Mouse (Mus musculus) regulatory T cell (primary cell): ENCODE measurements at regions not wholly inside any gene's neighbourhood (a gene's known extent, or its start where the extent isn't known, plus 50 kb on each side); places are given as distances from the start of the nearest gene placed in this dataset.
"Not testable (repeated sequence)": the region's sequence is repeated elsewhere in the genome, so short reads cannot be mapped to it uniquely, and the experiment has no call there.

Source experiments
- in situ Hi-C: fragments of 300-600 bp; cut with MboI, MseI; formaldehyde crosslinking; loops from one replicate; pipeline ENCODE4 v1.15.1; 2025; ENCODE audit warnings: high pct_unique_total_duplicates

DNA sequence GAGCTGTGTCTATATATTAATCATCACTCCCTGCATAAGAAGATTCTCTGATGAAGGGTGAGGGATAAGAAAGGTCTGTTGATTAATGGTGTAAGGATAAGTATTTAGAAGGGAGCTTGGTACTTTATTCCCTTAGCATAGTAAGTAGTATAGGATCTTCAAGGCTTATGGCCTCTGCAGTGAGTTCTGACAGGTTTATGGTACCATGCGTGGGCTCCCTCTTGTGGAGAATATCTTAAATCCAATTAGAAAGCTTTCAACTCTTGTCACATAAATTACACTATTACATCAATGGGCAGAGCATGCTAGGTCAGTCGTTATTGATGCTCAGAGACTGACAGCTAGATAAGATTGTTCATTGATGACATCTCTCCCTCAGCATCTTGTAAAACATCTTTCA lies 112.7 kb upstream of the Grin3a start:
- in situ Hi-C loops: loop anchor here (10.0 kb wide), 1 partner anchor 117 kb away; no protein-coding TSS in a partner anchor

DNA sequence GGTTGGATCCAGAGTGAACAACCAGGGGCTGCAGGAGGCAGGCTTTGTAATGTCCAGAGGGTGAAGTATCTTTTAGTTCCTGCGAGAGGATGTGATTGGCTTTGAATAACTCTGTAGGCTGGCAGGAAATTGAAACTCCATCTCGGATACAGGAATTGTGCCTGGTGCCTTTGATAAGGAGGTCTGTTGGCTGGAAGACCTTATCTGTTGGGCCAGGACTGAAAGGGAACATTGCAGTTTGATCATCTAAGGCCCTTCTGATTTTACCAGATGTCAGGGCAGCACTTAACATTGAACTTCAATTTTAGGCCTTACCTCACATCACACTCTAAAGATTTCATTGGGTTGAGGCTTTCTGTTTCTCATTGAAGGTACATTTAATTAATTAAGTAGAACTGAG lies 111.3 kb upstream of the Grin3a start:
- in situ Hi-C loops: loop anchor here (10.0 kb wide), 1 partner anchor 118 kb away; no protein-coding TSS in a partner anchor

DNA sequence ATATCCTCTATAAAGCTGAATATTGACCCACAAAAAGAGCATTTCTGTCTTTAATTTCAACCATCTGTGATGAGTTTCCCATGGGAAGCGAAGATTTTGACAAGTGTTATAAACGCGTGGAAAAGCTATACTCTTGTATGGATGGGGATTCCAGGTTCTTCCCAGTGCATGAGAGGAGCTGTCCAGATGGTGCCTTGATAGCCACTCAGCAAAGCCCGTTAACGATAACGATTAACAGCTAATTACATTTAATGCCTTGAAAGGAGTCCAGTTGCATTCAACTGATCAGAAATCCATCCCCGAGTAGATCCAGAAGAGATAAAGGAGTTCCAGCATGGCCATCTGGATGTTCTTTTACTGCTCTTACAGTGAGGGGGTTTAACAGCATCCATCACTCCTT lies 100.8 kb upstream of the Grin3a start:
- in situ Hi-C loops: no loop called here

DNA sequence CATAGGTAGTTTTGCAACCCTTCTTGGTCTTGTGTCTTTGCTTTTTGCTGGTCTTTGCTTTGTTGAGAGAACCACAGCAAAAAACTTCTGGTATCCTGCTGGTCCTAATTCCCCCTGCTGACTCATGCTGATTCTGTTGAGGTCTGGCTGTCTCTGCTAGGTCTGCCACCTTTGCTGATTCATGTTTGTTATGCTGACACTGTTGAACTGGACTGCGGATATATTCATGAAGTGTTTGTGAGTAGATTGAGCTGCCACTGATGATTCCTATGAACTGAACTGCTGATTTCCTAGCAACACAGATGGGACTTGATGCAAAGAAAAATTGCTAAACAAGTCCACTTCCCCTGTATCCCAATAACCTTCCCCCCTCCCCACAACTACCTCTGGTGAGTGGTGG lies 91.9 kb upstream of the Grin3a start:
- in situ Hi-C loops: no loop called here

DNA sequence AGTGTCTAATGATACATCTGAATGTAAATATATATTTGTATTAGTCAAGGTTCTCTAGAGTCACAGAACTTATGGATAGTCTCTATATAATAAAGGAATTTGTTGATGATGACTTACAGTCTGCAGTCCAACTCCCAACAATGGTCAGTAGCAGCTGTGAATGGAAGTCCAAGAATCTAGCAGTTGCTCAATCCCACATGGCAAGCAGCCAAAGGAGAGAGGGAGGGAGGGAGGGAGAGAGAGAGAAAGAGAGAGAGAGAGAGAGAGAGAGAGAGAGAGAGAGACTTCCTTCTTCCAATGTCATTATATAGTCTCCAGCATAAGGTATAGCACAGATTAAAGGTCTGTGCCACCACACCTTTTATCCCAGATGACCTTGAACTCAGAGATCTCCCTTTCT lies 84.1 kb upstream of the Grin3a start:
- in situ Hi-C loops: not testable (repeated sequence)

DNA sequence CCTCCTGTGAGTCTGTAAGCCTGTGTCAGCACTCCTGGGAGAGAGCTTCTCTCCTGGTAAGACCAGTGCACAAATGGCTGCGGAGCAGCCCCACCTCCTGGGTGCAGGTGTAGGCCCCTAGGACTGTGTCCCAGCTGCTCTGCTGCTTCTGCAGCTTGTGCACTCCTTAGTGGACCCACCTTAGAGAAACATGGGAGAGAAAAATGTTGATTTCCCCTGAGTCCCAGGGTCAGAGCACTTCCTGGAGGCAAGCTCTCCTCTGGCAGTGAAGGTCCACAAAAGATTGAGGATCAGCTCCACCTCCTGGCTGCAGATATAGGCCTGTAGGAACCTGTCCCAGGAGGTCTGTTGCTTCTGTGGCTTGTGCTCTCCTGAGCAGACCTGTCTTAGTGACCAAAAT lies 81.5 kb upstream of the Grin3a start:
- in situ Hi-C loops: no loop called here

DNA sequence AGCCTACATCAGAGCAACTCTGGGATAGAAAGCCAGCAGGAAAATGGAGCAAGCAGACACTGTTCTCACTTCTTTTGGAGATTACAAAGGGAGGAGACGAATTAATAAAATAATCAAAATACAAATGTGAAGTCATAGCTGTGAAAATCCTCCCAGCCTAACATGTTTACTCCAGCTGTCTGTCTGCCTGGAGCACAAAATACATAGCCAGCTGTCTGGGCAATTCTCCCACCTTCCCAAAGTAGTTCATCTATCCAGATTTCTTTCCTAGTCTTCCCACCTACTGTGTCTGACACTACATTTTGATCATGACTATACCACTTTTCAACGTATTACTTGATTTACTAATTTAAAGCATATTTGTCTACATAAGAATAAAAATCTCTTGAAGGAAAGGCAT lies 68.7 kb upstream of the Grin3a start:
- in situ Hi-C loops: no loop called here

DNA sequence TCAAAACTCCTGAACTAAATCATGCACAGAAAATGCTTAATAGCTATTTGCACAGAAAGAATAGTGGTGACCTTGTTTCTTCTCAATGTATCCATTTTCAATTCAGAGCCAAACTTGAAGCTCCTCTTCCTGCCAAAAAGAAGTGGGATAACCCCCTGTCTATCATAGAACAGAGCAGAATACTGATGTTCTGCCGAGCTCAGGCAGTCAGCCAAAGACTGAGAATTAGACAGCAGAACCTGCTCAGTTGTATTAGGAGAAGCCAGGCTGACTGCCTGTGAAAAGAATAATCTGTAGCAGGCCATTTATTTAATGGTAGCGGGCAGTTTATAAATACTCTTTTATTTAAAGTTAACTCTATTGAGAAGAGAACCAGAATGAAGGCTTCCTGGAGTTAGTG lies 68.1 kb upstream of the Grin3a start:
- in situ Hi-C loops: no loop called here
